Mouse (Mus musculus): Measurements from ENCODE around the gene Paip2b.
"Not testable (repeated sequence)": the region's sequence is repeated elsewhere in the genome, so short reads cannot be mapped to it uniquely, and the experiment has no call there.

The Paip2b gene

DNA sequence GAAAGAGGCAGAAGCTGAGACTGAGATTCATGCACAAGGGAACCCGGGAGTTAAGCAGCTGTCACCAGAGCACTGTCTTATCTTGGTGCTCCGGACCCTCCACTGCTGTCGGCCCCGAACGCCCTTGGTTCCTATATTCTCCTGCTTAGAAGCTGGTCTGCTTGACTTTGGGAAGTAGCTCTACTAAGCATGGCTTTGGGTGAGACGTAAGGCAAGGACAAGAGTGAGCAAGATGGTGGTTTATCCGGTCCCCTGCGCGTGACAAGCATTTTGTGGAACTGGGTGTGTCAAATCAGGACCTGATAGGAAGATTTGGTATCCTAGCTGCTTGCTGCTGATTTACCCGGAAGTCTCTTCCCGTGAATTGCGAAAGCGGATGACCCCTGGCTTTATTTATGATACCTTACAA, 36.0 kb downstream of the Paip2b start:
- DNase-seq = no peak

DNA sequence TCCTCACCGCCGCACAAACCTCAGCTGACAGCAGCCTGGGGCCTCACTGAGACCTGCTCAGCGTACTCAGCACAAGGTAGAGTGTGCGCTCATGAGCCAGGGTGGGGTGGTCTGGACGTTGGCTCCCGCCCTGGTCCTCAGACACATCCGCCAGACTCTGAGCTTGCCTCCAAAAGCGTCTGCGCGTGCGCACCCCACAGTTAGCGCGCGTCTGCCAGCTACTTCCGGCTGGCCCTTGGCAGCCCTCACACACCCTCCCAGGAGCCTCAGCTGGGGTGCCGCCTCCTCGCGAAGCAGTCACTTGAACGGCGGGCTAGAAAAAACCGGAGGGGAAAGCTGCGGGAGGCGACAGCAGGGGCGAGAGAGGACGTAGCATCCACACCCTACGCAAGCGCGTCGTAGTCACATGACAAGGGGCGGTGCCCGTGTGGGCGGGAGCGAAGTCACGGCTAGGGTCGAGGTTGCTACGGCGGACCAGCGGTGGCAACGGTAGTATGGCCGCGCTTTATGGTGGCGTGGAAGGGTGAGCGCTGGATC, 36.7 kb downstream of the Paip2b start, which contains the start of gene Nagk:
Nagk (plus strand) TSS at position 223 of the 537 bp plus-strand sequence.
- DNase-seq = peak; percentile 95

DNA sequence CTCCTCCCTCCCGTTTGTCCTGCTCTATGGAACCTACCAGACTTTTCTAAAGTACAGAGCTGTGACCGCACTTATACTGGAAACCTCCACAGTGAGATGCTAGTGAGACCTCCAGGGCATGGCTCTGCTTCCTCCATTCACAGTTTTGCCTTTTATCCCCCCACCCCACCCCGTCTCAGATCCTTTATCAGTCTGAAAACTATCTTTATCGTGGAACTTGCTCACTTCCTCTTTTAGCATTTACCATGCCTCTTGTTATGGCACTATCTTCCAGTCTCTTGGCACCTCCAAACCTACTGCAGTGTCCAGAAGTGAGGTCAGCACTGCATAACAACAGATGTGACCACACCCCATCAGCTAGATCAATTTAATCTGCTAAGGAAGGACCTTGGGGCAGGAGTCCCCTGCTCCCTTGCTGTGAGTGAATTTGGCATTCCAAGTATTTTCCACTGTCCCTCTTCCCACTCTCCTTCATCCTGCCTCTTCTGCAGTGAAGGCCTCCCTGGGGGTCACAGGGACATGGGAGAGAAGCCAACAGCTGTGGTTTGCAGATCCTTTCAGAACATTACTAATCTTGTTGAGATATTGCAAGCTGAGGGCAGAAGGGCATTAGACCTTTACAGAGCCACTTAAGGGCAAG, 40.2 kb downstream of the Paip2b start:
- no peak for DNase-seq

DNA sequence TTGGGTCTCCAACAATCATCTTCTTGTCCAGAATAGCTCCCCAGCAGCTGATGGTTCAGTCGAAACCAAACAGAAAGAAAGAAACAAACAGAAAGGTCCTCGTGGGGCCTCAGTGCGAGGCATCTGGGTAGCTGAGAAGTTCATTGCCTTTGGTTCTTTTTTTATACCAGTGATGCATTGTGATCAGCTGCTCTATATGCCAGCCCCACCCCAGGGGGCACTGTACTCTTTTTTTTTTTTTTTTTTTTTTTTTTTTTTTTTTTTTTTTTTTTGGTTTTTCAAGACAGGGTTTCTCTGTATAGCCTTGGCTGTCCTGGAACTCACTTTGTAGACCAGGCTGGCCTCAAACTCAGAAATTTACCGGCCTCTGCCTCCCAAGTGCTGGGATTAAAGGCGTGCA, 41.0 kb downstream of the Paip2b start:
- not testable (repeated sequence) for DNase-seq

DNA sequence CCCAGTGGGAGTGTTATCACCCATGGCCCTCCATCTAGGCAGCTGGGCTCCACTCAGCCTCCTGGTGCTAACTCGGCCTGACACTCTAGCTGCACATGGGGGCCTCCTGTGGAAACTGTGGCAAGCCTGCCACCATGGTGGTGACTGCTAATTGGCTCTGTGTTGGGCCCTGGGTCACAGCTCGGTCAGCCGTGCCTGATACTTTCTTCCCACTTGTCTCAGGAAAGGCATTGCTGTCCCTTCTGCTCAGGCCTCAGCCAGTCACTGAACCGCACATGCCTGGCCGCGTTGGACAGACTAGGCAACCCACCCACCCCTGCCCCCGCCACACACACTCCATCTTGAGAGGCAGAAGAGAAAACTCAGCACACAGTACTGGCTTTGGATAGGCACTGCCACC, 43.0 kb downstream of the Paip2b start:
- DNase-seq = no peak

DNA sequence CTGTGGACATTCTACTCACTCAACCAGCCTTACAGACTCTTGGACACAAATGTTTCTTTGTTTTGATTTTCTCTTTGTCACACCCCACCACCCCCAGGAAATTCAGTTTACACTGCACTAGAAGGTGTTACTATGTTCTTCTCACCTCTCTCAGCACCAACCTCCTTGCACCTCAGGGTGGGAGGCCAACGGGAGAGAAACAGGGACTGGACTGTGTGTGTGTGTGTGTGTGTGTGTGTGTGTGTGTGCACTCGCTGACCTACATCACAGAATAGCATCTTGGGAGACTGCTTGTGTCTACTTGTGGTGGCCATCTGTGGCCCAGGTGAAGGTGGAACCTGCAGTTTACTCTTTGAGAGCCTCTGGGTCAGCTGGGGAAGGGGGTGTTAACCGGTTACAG, 45.1 kb downstream of the Paip2b start:
- no peak for DNase-seq

DNA sequence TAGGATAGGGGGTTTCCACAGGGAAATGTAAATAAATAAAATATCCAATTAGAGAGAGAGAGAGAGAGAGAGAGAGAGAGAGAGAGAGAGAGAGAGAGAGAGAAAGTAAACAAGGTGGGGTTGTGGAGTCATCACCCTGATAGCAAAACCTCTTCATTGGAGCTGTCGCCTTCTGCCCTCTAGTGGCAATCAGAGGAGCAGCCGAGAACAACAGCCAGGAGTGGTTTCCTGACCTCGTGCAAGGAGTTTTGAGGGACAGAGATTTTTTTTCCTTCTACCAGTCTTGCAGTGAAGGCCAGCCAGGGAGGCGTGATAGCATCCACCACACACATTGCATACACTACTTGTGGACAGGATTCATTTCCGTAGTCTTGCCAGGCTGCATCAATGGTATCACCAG, 52.5 kb downstream of the Paip2b start:
- peak; percentile 60 for DNase-seq

DNA sequence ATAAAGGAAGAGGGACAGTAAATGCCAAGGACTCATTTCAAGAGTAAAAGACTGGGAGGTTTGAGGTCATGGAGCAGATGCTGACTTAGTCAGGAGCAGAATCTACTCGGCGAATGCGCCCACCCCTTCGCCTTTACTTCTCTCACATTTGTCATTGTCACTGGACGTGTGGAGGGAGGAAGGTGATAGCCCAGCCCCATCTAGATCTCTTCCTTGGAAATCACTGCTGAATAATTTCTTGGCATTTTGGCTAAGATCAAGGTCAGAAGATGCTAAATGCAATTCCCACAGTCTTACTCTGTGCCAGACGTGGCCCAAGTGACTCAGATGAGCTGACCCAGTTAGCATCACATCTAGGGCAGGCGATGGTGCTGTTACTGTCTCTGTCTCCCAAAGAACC, 53.2 kb downstream of the Paip2b start:
- no peak for DNase-seq

DNA sequence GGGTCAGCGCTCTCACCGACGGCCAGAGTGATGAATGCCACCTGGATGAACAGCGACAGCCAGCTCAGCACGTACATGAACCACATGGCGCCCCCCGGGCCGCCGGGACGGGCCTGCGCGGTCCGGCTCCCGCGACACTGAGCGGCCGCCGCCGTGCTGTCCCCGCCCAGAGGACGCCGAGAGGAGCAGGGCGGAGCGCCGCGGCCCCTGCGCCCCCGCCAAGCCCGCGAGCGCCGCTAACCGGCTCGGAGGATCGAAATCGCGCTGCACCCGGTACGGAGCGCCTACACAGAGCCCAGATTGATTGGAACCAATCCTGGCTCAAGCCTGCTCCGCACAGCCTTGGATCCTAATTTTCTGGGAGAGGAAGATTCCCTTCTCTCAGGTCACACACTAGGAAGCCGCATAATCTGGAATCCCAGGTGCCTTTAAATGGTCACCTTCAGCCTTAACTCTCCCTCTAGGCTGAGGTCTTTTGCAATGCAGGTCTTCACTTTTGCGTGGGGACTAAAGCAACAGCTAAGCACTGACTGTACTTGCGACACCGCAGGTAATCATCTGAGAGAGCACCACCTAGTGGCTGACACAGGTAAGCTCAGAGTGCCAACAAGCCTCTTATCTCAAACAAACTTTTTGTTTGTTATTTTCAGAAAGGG, 55.8 kb downstream of the Paip2b start, which contains the start of gene Tex261:
Tex261 (minus strand) TSS at position 176 of the 656 bp plus-strand sequence.
- DNase-seq = peak; percentile 90

DNA sequence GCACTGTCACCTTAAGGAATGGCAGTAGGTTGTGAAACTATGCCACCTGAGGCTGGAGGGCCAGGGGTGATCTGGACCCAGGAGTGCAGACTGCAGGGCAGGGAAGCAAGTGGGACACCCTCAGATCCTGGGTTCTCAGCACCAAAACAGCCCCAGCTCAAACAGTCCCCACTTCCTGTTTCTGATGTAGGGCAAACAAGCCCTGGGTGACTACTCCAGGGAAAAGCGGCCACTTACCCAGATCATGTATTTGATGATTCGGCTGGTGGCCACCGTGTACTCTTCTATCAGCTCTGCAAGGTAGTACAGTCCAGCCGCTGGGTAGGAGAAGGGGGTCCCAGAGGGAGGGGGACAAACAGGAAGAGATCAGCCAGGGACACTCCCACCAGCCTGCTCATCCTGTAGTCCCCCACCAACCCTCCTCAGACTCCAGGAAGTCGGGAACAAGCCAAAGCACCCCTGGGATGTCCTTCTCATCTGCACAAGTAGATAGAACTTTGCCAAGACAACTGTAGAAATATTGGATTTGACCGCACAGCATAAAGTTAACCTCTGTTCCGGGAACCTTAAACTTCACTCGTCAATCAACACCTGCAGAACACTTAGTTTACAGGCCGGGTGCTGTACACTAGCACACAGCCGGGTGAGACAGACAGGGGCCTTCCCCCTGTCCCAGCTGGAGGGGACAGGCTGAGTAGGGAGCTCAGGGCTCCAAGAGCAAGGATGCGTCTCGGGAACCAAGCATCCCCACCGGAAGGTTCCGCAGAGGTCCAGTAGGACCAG, 56.6 kb downstream of the Paip2b start:
- peak; percentile 60 for DNase-seq

DNA sequence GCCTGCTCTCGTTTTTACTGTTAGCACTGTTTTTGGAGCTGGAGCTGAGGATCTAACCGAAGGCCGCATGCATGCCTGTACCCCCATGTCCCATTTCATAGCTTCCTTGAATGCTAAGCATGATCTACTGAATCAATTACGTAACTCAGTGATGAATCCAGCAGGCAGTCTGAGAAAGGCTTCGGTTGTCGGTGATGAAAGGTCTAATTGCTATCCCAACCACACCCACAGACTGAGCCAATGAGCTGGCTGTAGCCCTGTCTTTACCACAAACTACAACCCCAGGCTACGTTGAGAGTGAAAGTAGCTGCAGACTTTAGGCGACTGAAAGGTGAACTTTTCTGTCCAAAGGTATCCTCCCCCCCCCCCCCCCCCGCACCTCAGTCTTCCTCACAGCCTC, 57.4 kb downstream of the Paip2b start:
- no peak for DNase-seq

DNA sequence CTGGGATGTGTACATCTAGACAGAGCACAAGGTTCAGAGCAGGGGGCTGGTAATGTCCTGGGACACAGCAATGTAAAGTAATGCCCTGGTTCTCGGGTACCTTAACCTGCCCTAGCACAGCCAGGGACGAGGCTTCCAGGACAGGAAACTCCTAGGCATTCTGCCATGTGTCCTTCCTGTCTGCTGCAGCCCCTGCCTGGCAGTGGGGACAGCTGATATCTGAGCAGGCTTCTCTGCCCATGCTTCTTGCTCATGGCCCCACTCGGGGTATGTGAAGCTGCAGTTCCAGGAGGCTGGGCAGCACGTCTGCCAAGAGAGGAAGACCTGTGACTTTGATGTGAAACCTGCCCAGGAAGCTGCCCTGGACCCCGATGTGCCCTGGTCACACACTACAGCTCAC, 63.1 kb downstream of the Paip2b start:
- DNase-seq = no peak

DNA sequence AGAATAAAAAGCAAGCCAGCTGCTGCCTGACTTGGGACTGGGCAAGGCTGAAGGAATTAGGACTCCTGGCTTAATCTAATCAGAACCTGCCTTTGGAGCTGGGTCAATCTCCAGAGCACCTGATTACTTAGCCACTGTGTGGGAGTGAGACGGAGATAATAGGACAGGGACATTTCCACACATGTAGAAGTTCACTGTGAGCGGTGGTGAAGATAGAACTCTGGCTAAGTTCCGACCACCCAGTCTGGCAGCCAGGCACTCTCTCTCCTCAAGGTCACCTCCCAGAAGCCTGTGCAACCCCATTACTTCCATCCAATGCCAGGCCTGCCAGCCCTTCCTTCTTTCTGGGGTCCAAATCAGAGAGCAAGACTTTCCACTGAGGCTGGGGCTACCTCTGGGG, 64.6 kb downstream of the Paip2b start:
- no peak for DNase-seq

DNA sequence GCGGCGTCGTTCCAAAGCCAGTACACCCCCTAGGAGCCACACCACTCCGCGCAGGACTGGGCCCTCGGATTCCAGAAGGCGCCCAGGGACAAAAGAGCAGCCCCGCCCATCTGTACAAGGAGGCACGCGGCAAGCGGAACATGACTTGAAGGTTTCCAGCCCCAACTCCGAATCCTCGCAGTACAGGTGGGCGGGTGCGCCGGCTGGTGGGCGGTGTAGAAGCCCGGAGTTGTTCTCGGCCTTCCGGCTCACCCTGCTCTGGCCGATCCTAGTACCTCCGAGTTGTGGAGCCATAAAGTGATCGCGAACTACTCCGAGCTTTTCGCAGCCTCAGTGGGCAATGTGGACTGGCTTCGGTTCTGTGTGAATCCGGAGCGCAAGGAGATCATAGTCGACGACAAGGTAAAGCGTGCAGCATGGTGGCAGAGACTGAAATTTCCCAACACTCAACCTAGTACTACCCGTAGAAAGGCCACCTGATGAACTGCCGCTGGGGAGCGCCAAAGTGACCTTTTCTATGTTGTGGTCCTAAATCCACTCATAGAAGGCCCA, 68.6 kb downstream of the Paip2b start:
- peak; percentile 36 for DNase-seq

DNA sequence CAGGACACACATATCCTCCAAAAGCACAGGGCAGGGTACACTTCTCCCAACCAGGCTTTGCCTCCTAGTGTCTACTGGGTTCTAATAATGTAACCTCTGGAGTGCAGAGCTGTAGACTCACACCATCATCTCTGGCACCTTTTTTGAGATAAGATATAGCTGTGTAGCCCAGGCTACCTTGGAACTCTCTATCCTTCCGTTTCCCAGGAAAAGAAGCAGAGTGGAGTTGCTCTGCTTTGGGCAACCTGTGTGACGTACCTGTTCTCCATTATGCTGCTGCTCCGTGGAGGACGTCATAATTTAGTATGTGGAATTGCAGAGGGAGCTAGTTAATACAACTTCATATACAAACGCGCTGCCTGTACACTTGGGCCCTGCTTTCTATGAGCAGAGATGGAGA, 69.2 kb downstream of the Paip2b start, which contains the start of gene Ankrd53:
Ankrd53 (plus strand) TSS at position 301 of the 400 bp plus-strand sequence.
- DNase-seq = no peak

DNA sequence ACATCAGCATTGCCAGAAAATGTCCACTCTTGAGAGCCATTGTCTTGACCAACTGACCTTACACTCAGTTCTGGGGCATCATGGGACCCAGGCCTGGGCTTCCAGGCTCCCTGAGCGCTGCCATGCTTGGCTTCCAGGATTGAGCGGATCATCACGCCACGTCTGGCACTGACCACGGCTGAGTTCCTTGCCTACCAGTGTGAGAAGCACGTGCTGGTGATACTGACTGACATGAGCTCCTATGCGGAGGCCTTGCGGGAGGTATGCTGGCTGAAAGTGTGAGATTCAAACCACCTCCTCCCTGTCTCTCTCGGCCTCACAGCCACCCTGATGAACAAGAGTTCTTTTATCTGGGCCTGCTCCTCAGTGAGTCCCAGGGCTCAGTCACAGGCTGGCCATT, 75.5 kb downstream of the Paip2b start:
- no peak for DNase-seq

Data from thymus, postnatal 25 days (tissue).